Mouse (Mus musculus) forebrain, embryonic 11.5 days (tissue): ENCODE results near the gene Slc22a23. TPM values are rescaled to one million over a fixed set of nuclear protein-coding genes. Genes with fewer than 3 reads are reported as not detected.

Experiments
- ATAC-seq: fragments of 200-750 bp; cut with Nextera tagmentation; replicated peaks from 2 replicates; pipeline ENCODE4 v1.8.0; 2017; ENCODE audit warnings: moderate TSS enrichment; ENCODE audit not compliant: low FRiP score
- DNase-seq: peaks from one replicate; pipeline ENCODE4 v3.0.0-alpha.2; 2017; ENCODE audit warnings: low spot score
- H3K27ac ChIP-seq: fragments of 300-500 bp; sonication (generic); 2 replicates; pipeline ENCODE4 v1.5.1; 2014; ENCODE audit warnings: low read depth, low read length
- H3K27me3 ChIP-seq: fragments of 300-500 bp; sonication (generic); 2 replicates; pipeline ENCODE4 v1.6.1; 2014; ENCODE audit warnings: mild to moderate bottlenecking, low read length, mixed read lengths; ENCODE audit not compliant: control insufficient read depth, insufficient read depth
- H3K36me3 ChIP-seq: fragments of 300-500 bp; sonication (generic); 2 replicates; pipeline ENCODE4 v1.6.1; 2014; ENCODE audit warnings: mild to moderate bottlenecking, low read length, moderate library complexity, mixed read lengths; ENCODE audit not compliant: control insufficient read depth, insufficient read depth
- H3K4me1 ChIP-seq: fragments of 300-500 bp; sonication (generic); replicated peaks from 2 replicates; pipeline ENCODE4 v1.6.1; 2014; ENCODE audit warnings: low read length, mixed read lengths; ENCODE audit not compliant: control insufficient read depth, insufficient read depth
- H3K4me2 ChIP-seq: fragments of 300-500 bp; sonication (generic); 2 replicates; pipeline ENCODE4 v1.6.1; 2014; ENCODE audit warnings: low read depth, mild to moderate bottlenecking, low read length, moderate library complexity, mixed read lengths; ENCODE audit not compliant: severe bottlenecking
- H3K4me3 ChIP-seq: fragments of 300-500 bp; sonication (generic); 2 replicates; pipeline ENCODE4 v1.5.1; 2014; ENCODE audit warnings: low read depth, low read length
- H3K9ac ChIP-seq: fragments of 300-500 bp; sonication (generic); 2 replicates; pipeline ENCODE4 v1.6.1; 2014; ENCODE audit warnings: low read length
- H3K9me3 ChIP-seq: fragments of 300-500 bp; sonication (generic); 2 replicates; pipeline ENCODE4 v1.6.1; 2016; ENCODE audit warnings: low read length, mixed read lengths; ENCODE audit not compliant: control insufficient read depth
- WGBS: fragments of 180-500 bp; shearing (Covaris S2); extraction: QIAGEN DNeasy Blood & Tissue Kit; methylation state at CpG from one replicate; pipeline ENCODE4 v1.1.7; 2014; 5-methylcytosine and 5-hydroxymethylcytosine counted together
- polyA plus RNA-seq: library from polyadenylated mRNA; unstranded; fragments of >200 nt; fragmentation: Nextera tagmentation; extraction: Ambion mirVana; gene quantifications from 2 replicates; pipeline ENCODE4 v1.2.1, GENCODE M21; 2014

The Slc22a23 gene
- polyA plus RNA-seq, 1 experiment from 2014 or later, result 16.9 TPM

- Histone ChIP-seq H3K4me3 (no peak overlapping the region), H3K4me2 (no peak overlapping the region), H3K9me3 (no peaks in the 10 kb centered on the region), H3K27me3 (no peaks in the 10 kb centered on the region), H3K4me1 (peaks cover 5% of the 10 kb centered on the region; the same call in 1 of the 2 replicates), H3K9ac (no peak overlapping the region), H3K27ac (no peak overlapping the region), H3K36me3 (no peaks in the 10 kb centered on the region; the same call in 1 of the 2 replicates)
- ATAC-seq (no peak), DNase-seq (no peak)
- WGBS, result 66% methylated on average over 3 of the region's 3 CpGs
Observed at GRCm38 (mm10) chr13:34218776-34219175, 126.2 kb downstream of the Slc22a23 start.

DNA sequence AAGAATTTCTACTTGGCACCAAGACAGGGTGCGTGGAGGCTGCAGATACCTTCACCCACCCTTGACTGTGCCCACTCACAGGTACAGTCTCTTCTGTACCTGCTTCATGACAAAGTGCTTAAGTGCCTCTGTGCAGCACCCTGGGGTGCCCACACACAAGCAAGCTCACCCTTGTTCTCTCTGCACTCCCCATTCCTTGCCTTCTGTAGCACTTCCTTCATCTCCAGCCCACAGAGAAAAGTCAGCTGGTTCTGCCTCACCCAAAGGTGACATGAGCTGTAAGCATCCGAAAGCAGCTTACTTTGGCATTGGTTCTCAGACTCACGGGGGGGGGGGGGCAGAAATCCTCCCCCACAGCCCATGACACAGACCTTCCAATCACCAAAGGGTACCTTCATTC lies 130.1 kb downstream of the Slc22a23 start:
- Histone ChIP-seq H3K4me1 (peaks cover 3% of the 10 kb centered on the region; the same call in 1 of the 2 replicates), H3K9me3 (no peaks in the 10 kb centered on the region), H3K36me3 (no peaks in the 10 kb centered on the region; the same call in 1 of the 2 replicates), H3K27me3 (no peaks in the 10 kb centered on the region), H3K27ac (no peak overlapping the region), H3K9ac (no peak overlapping the region), H3K4me2 (no peak overlapping the region), H3K4me3 (no peak overlapping the region)
- no peak for ATAC-seq
- no peak for DNase-seq
- WGBS, result 87% methylated on average over 3 of the region's 3 CpGs

GRCm38 (mm10) chr13:34212735-34213212 lies 132.2 kb downstream of the Slc22a23 start:
- no peak for DNase-seq
- 75% methylated on average over 10 of the region's 10 CpGs for WGBS

GRCm38 (mm10) chr13:34211261-34211775 lies 133.7 kb downstream of the Slc22a23 start:
- Histone ChIP-seq H3K4me2 (no peak overlapping the region), H3K4me1 (no peaks in the 10 kb centered on the region), H3K4me3 (no peak overlapping the region), H3K9me3 (no peaks in the 10 kb centered on the region), H3K9ac (no peak overlapping the region), H3K27me3 (no peaks in the 10 kb centered on the region), H3K36me3 (no peaks in the 10 kb centered on the region; the same call in 1 of the 2 replicates), H3K27ac (no peak overlapping the region)
- WGBS, result 73% methylated on average over 4 of the region's 4 CpGs
- ATAC-seq (no peak), DNase-seq (no peak)

More at GRCm38 (mm10) chr13:34212735-34213212, 132.2 kb downstream of the Slc22a23 start:
- no peak for ATAC-seq
- Histone ChIP-seq H3K4me3 (no peak overlapping the region), H3K4me2 (no peak overlapping the region), H3K4me1 (no peaks in the 10 kb centered on the region), H3K27ac (no peak overlapping the region), H3K36me3 (no peaks in the 10 kb centered on the region; the same call in 1 of the 2 replicates), H3K9ac (no peak overlapping the region), H3K9me3 (no peaks in the 10 kb centered on the region), H3K27me3 (no peaks in the 10 kb centered on the region)

DNA sequence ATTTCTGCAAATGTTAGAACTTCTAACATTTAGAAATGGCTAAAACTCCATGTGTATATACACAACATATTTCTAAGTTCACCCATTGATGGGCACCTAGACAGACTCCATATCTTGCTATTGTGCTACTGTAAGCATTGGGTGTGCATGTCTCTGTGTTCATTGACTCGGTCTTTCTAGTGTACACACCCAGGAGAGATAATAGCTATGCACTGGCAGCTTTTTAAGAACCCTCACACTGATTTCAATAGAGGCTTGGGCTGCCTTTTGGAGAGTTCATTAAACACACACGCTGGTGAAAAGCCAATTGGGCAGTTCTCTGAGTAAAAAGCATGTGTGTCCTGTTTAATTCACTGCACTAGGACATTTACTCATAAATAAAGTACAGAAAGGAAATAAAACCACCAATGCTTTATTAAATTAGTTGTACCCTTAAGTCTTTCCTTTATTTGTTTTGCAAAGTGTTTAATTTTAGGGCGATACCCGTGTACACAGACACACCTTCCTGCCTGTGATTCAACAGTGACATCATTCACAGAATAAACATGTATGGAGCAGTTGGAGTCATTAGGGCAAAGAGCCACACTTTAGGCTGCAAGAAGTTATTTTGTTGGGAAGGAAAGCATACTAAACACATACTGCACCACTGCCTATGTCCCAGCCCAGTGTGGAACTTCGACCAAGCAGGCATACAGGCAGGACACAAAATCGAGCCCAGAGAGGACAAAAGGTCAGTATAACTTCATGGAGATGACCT lies 137.1 kb downstream of the Slc22a23 start:
- no peak for ATAC-seq
- no peaks in the 10 kb centered on the region for H3K27me3 ChIP-seq
- no peaks in the 10 kb centered on the region for H3K4me1 ChIP-seq
- no peak for DNase-seq
- no peaks in the 10 kb centered on the region for H3K36me3 ChIP-seq
- H3K27ac ChIP-seq, result no peak overlapping the region
- no peak overlapping the region for H3K9ac ChIP-seq
- no peaks in the 10 kb centered on the region for H3K9me3 ChIP-seq
- WGBS, result 79% methylated on average over 6 of the region's 6 CpGs
- H3K4me3 ChIP-seq, result no peak overlapping the region
- H3K4me2 ChIP-seq, result no peak overlapping the region

- 88% methylated on average over 3 of the region's 3 CpGs for WGBS
- DNase-seq, result no peak
- Histone ChIP-seq H3K4me1 (0 out of 2 replicates have a peak, but pooled peaks cover 2% of the 10 kb centered on the region), H3K9ac (no peak overlapping the region), H3K36me3 (no peaks in the 10 kb centered on the region; the same call in 1 of the 2 replicates), H3K9me3 (no peaks in the 10 kb centered on the region), H3K27me3 (no peaks in the 10 kb centered on the region), H3K4me3 (no peak overlapping the region), H3K4me2 (no peak overlapping the region), H3K27ac (no peak overlapping the region)
- no peak for ATAC-seq
Observed at GRCm38 (mm10) chr13:34205216-34205615, 139.8 kb downstream of the Slc22a23 start.

GRCm38 (mm10) chr13:34195676-34196075 lies 149.3 kb downstream of the Slc22a23 start:
- H3K36me3 ChIP-seq, result peaks cover 6% of the 10 kb centered on the region; the same call in 1 of the 2 replicates
- WGBS, result 100% methylated on average over 1 of the region's 1 CpGs
- no peak for ATAC-seq

DNA sequence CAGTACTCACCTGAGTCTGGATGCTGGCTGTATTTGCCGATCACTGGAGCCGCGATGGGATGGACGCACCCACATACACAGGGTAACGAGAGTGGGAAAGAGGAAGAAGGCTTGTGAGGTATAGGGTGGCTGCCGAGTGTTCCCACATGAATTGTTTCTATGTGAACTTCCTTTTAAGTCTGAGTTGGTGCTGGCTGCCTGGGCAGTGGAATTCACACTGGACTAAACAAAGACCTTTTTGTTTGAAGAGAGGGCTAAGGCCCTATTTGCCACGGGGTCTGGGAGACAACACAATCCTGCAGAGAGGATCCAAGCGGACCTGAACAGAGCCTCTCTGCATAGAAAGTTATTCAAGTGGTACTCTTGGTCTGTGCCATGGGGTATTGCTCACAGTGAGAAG lies 151.6 kb downstream of the Slc22a23 start:
- Histone ChIP-seq H3K36me3 (peaks cover 6% of the 10 kb centered on the region; the same call in 1 of the 2 replicates), H3K9me3 (no peaks in the 10 kb centered on the region), H3K4me3 (no peak overlapping the region), H3K4me1 (peaks cover 9% of the 10 kb centered on the region), H3K27me3 (no peaks in the 10 kb centered on the region), H3K4me2 (no peak overlapping the region), H3K27ac (peak overlapping the region; percentile 62; the same call in 1 of the 2 replicates), H3K9ac (no peak overlapping the region)
- WGBS, result 38% methylated on average over 8 of the region's 8 CpGs
- DNase-seq (no peak), ATAC-seq (peak; percentile 39; the same call in 1 of the 2 replicates)

More at GRCm38 (mm10) chr13:34195676-34196075, 149.3 kb downstream of the Slc22a23 start:
- DNase-seq, result no peak
- Histone ChIP-seq H3K4me3 (no peak overlapping the region), H3K27me3 (no peaks in the 10 kb centered on the region), H3K4me2 (no peak overlapping the region), H3K4me1 (peaks cover 9% of the 10 kb centered on the region), H3K9ac (no peak overlapping the region), H3K27ac (no peak overlapping the region), H3K9me3 (no peaks in the 10 kb centered on the region)
